Mouse (Mus musculus) cerebellum, adult 8-10 months (tissue): ENCODE results near the gene Ptprk.

Experiments used
- DNase-seq: peaks from one replicate; pipeline ENCODE4 v3.0.0; 2022

The Ptprk gene

DNA sequence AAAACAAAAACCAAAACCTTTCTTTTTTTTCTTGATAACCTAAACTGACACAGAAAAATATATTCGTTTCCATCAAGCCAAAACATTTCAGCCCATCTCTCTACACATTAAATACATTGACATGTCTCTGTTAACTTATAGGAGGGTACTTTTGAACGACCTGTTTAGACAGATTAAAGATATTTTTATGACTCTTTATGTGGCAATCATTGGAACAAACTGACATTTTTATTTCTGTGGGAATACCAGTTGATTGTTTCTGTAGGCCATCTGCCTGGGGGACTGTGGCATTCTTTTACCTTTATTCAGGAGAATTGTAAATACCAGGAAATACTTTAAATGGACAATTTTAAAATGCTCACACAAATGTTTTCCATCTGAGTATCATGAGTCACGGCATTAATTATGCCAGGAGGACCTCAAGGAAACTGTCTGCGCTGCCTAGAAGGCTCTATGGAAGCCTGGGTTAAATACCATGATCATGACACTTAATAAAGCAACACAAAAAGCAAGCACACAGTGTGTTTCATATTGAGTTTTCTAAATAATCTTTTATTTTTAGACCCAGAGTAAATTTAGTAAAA lies 229.8 kb downstream of the Ptprk start:
- no peak for DNase-seq

DNA sequence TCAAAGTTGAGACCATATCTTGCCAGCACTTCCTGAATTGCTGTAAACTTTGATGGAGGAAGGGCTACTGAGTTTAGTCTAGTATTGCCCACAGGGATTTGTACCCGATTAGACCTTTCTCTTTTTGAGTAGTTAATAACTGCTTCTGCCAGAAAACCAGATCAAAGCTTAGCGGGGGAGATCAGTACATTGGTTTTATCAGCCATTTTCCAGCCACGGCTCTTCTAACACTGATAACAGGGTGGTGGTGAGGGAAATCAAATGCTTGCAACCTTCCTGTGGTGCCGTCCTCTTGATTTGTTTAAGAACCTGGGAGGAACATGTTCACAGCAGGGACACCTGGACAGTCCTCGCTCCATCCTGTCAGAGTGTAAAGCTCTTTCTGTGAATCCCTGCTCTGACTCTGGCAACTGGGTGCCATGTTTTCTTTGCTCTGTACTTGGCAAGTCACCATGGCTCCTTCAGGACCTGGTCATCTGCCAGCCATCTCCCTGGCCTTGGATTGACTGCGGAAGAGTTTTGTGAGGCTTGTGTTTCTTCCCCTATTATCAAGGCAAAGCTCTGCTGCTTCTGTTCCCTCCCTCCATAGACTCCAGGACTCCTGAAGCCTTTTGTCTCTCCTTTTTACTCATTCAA lies 231.9 kb downstream of the Ptprk start:
- DNase-seq: no peak

DNA sequence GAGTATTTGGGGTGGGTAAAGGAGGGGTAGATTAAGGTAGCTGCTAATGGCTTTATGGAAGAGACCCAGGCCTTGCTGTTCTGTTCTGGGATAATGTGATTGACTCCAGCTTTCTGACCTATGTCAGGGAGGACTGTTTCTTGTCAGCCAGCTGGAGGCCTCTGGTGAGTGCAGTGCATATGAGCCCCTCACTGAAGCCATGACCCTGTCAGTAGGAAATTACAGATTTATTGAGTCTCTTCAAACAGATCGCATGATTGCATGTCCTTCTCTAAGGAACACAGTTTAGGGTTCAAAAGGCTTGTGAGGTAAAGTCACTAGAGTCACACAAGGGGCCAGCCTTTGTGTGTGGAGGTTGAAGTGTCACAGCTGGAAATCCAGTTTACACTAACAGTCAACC lies 236.7 kb downstream of the Ptprk start:
- DNase-seq: no peak

DNA sequence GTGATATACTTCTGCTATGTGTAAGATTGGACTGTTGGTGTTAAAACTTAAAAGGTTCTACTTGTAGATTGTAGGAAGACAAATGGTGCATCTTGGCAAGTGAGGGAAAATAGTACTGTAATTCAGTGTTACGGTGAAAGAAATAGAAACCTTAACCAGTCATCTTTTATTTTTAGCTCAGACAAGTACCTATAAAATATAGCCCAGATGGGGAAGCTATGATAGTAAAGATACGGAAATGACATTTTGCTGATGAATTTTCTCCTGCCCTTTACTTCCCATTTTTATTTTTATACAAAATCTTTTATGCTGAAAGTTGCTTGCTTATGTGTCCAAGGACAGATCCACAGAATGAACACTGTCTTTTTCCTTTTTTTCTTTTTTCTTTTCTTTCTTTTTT lies 248.4 kb downstream of the Ptprk start:
- no peak for DNase-seq

- DNase-seq: no peak
Measured at GRCm38 (mm10) chr10:28335232-28335631, 260.6 kb downstream of the Ptprk start.

DNA sequence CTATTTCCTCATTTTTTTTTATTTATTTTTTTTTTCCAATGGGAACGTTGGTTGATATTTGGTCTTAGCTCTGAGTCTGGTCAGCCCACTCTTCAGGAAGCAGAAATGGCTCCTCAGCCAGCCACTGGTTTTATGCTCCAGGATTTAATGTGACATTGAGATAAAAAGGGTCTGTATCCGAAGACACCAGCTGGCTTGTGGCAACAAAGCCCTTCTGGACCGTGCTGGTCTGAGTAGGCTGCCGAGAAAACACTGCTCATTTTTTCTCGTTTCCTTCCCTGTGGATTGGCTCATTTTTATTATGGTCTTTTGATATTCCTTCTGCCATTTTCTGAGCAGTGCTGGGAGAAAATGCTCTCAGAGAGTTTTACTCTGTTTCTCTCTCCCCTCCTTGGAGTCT lies 263.9 kb downstream of the Ptprk start:
- no peak for DNase-seq

DNA sequence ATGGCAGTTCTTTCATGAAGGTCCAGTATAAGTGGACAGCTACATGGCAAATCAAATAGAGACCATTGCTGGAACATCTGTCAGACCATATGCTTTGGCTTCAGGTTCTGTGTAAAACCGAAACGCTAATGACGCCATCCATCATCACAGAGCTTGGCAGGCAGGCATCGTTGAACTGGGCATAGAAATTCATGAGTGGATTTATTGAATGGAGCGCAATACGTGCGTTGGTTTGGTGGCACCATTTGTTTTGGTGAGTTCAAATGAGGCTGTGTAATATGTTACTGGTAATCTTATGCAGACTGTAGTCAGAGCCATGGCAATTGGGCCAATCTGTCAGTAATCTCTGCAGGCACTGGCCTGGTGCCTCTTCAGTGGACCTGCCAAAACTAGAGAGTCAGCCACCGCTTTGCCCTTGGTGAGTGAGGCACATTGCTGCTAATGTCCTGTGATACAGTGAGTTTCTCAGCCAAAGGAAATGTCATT lies 270.6 kb downstream of the Ptprk start:
- peak; percentile 60 for DNase-seq

GRCm38 (mm10) chr10:28365291-28365690 lies 290.7 kb downstream of the Ptprk start:
- no peak for DNase-seq

GRCm38 (mm10) chr10:28366065-28366677 lies 291.6 kb downstream of the Ptprk start:
- DNase-seq: no peak

GRCm38 (mm10) chr10:28369808-28370207 lies 295.2 kb downstream of the Ptprk start:
- DNase-seq: no peak

DNA sequence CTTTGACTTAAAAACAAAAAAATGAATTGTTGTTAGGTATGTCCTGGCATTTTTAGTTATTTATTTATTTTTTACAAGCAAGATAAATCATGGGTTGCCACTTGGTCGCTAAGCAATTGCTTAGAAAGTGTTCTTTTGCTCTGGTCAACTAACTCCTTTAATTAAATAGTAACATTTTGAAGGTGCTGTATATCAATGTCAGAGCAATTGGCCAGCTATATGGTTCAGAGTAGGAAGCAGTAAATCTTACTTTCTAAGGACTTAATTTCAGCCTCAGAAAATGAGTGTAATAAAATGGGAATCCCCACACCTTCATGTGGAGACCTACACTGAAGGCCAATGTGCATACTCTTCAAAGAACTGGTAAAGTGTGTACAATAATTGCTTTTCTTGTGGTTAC lies 300.3 kb downstream of the Ptprk start:
- no peak for DNase-seq

- DNase-seq: no peak
Measured at GRCm38 (mm10) chr10:28379752-28380488, 305.3 kb downstream of the Ptprk start.

GRCm38 (mm10) chr10:28387563-28388222 lies 313.1 kb downstream of the Ptprk start:
- DNase-seq: no peak

DNA sequence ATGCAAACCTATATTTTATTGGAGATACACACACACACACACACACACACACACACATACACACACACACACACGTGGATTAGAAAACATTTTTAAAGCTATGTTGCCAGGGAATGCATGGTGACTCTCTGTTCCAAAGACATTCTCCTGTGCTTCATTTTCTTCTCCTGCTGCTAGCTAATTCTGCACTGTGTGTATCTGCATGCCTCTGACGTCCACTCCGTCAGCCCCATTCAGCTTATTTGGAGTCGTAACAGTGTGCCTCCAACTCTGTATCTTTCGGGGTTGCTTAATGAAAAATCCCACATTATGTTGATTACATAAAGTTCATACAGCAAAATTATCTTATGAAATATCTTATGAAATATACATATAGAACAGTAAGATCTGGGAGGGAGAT lies 316.5 kb downstream of the Ptprk start:
- DNase-seq: no peak

- DNase-seq: no peak
Measured at GRCm38 (mm10) chr10:28395610-28396519, 321.2 kb downstream of the Ptprk start.

- no peak for DNase-seq
Measured at GRCm38 (mm10) chr10:28396520-28396915, 321.9 kb downstream of the Ptprk start.

DNA sequence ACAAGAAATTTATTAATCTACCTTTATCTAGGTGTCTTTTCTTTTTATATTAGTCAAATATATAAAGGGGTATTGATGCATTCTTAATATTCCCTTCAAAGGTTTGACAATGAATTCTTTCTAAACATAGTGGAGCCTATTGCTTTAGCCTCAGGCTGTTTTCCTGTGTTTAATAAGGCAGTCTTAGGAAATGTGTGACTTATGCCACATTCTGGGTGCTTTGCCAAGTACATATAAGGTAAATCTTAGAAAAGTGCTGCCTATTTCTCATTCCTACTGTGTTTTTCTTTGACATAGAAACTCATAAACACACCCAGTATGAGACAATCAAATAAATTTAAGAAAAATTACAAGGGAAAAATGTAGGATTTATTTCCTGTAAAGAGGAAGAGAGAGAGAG lies 327.2 kb downstream of the Ptprk start:
- DNase-seq: no peak

DNA sequence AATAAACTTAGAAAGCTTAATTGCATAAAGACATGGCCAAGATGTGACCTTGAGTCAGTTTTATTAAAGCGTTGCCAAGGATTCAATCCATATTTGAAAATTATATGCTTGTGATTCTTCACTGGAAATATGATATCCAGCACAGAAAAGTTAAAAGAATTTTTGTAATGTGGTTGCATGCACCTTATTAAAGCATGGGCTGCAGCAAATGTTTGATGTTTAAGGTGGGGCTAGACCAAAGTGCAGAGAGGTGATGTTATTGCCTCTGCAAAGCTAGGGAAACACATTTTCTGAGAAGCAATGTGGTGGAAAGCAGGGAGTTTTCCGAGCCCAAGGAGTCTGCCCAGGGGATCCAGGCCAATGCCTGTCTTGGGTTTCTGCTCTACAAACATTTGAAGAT lies 334.4 kb downstream of the Ptprk start:
- no peak for DNase-seq

- no peak for DNase-seq
Measured at GRCm38 (mm10) chr10:28414823-28415222, 340.2 kb downstream of the Ptprk start.

DNA sequence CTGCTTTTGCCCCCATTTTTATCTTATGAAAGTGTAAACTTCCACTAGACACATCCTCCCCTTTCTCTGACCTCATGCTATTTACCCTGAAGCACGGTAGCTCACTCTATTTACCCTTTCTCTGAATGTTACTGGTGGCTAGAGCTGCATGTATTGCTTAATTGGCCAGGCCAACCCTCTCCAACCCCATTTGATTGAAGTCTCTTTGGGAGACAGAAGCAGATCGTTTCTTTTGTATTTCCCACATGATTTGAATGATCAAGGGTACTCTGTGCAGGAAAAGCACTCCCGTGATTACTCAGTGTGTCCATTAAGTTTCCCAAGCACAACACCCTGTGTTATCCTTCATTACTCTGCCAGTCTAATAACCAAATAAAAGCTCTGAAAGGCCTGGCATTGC lies 348.0 kb downstream of the Ptprk start:
- DNase-seq: no peak

GRCm38 (mm10) chr10:28425371-28425770 lies 350.8 kb downstream of the Ptprk start:
- no peak for DNase-seq

DNA sequence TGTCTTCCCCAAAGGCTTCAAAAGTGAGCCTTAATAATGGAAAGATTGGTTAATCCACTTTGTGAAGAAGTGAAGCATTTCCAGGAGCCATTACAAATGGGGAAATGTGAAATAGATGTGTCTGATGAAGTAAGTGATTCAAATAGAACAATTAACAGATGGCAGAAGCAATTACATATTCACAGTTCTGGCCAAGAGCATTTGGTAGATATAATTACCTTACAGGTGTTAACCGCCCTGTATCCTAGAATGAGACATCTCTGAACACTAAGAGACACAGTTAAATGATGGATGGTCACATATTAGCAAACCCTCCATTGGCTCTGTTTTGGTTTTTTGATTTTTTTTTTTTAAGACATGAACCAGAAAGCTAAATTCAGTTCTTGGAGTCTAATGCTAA lies 361.5 kb downstream of the Ptprk start:
- no peak for DNase-seq
